Mouse (Mus musculus): ENCODE data around the gene Tcfl5. TPM values are rescaled to one million over a fixed set of nuclear protein-coding genes. Genes with fewer than 3 reads are reported as not detected.

Tcfl5 gene
- polyA plus RNA-seq (2012; rRNA removed): 2.5 and 3.3 TPM in 2 replicates

GRCm38 (mm10) chr2:180642555-180643260 is at the start of gene Tcfl5:
Gene Tcfl5, minus strand, starts transcription at chr2:180642708.

GRCm38 (mm10) chr2:180597490-180597889 is 45.0 kb downstream of the Tcfl5 start, which contains the start of gene Col9a3:
Gene Col9a3, plus strand, starts transcription at chr2:180597790.

GRCm38 (mm10) chr2:180589123-180589831 is 53.2 kb downstream of the Tcfl5 start, which contains the start of gene Ogfr:
Gene Ogfr, plus strand, starts transcription at chr2:180589245.

GRCm38 (mm10) chr2:180581002-180581401 is 61.5 kb downstream of the Tcfl5 start, which contains the start of gene Mrgbp:
Gene Mrgbp, plus strand, starts transcription at chr2:180581304.

Other genes with a start within 250 kb of the Tcfl5 start
- gene Slco4a1, start 186.5 kb downstream of the Tcfl5 start, polyA plus RNA-seq (2012; rRNA removed): 3.5 and 3.8 TPM in 2 replicates
- gene Ntsr1, start 142.7 kb downstream of the Tcfl5 start, polyA plus RNA-seq (2012; rRNA removed): 12.6 and 16.3 TPM in 2 replicates
- gene Mrgbp, start 61.4 kb downstream of the Tcfl5 start, polyA plus RNA-seq (2012; rRNA removed): 52.4 and 56.0 TPM in 2 replicates
- 85.1 and 89.2 TPM in 2 replicates for gene Ogfr, start 53.5 kb downstream of the Tcfl5 start, polyA plus RNA-seq (2012; rRNA removed)
- gene Col9a3, start 44.9 kb downstream of the Tcfl5 start, polyA plus RNA-seq (2012; rRNA removed): 51.3 and 56.5 TPM in 2 replicates
- 26.1 and 26.3 TPM in 2 replicates for gene Dido1, start 67.3 kb upstream of the Tcfl5 start, polyA plus RNA-seq (2012; rRNA removed)
- gene Gid8, start 67.4 kb upstream of the Tcfl5 start, polyA plus RNA-seq (2012; rRNA removed): 56.6 and 56.7 TPM in 2 replicates
- gene Slc17a9, start 82.6 kb upstream of the Tcfl5 start, polyA plus RNA-seq (2012; rRNA removed): 0.43 and 0.86 TPM in 2 replicates
- 1.5 and 2.1 TPM in 2 replicates for gene Bhlhe23, start 134.2 kb upstream of the Tcfl5 start, polyA plus RNA-seq (2012; rRNA removed)